Mouse (Mus musculus): Measurements from ENCODE around the gene Lrch3.
"Not testable (repeated sequence)": the region's sequence is repeated elsewhere in the genome, so short reads cannot be mapped to it uniquely, and the experiment has no call there.

The Lrch3 gene

DNA sequence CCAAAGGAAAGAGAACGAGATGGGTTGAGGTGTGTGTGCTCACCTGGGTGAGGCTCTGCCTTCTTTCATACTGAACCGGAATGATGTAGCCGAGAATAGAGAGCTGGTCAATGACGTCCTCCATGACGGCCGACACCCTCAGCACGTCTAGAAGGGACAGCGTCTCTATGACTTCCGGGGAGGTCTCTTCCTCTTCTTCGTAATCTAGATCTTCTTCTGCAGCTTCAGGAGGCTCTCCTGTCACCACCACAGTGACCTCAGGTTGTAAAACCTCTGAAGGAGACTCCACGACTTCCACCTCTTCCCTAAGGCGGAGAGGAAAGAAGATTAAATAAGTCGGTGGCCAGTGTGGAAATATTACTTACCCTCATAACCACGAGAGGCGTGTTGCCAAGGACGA is 135.9 kb downstream of the Lrch3 start:
- no peak for DNase-seq (ENCODE audit: extremely low read depth, low read depth, low spot score)

DNA sequence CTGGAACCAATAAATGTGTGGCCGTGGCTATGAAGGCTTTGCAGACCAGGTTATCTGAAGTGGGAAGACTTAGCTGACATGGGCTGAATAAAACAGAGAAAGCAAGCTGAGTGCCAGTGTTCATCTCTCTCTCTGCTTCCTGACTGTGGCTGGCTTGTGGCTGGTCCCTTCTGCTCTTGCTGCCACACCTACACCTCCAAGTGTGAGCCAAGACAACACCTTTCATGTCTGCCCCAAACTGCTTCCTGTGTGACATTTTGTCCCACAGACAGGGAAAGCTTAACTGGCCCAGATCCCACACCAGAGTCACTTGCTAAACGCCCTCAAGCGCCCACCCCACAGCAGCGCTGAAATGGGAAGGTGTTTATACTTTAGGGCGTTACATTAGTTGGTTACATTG is 139.2 kb downstream of the Lrch3 start:
- no peak for DNase-seq (ENCODE audit: extremely low read depth, low read depth, low spot score)

DNA sequence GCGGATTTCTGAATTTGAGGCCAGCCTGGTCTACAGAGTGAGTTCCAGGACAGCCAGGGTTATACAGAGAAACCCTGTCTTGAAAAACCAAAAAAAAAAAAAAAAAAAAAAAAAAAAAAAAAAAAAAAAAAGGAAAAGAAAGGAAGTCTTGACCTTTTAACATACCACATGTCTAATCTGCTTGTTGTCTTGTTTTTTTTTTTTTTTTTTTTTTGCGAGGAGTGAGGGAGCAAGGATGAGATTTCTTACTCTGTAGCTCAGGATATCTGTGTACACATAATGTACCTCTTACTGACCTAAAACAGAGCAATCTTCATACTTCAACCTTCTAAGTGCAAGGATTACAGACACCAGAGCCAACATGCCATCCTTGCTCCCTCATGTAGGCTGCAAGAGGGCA is 141.0 kb downstream of the Lrch3 start:
- DNase-seq (ENCODE audit: extremely low read depth, low read depth, low spot score) = not testable (repeated sequence)

DNA sequence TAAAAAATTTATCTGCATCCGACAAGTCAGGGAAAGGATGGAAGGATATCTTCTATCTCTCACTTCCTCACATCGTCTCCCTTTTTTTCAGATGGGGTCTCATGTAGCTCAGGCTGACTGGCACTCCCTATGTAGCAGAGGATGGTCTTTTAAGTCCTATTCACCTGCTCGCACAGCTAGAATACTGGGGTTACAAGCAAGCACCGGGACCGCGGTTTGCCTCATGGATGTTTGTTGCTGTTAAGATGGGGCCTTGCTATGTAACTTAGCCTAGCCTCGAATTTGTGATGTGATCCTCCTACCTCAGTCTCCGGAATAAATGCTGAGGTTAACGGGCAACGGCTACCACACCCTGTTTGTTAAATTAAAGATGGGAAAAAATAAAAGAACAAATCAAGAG is 141.8 kb downstream of the Lrch3 start:
- DNase-seq (ENCODE audit: extremely low read depth, low read depth, low spot score) = no peak

DNA sequence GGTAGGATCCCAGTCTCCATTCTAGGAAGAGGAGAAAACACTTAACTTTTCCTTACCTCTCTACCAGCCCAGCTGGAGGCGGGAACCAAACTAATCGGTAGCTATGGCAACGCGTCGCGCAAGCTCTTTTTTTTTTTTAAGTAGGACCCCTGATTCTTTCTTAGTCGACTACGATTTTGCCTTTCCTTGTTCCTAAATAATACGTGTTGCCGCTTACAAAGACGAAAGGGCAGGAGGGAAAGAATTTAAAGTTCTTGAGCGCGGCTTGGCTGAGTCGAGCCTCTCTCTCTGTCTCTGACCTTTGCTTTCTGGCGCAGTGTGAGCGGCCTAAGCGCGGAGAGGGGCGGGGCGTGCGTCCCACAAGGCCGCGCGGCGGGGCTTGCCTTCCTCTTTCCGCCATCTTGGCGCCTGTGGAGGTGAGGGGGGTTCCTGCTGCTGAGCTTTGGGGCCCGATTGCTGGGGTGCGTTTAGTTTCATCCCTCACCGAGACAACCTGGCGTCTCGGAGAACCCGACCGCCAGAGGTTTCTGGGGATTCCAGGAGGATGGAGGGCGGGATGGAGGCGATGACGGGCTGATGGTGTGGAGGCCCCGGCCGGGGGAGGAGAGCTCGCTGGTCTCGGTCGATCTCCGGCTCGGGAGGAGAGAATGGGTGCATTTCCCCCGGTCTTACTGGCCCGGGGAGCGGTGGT is 142.3 kb downstream of the Lrch3 start, which contains the start of the genes Iqcg and Rpl35a:
Gene Iqcg, minus strand, starts transcription at position 124 of the 691 bp plus-strand sequence.
Gene Rpl35a, plus strand, starts transcription at position 359 of the 691 bp plus-strand sequence.
- no peak for DNase-seq (ENCODE audit: extremely low read depth, low read depth, low spot score)

DNA sequence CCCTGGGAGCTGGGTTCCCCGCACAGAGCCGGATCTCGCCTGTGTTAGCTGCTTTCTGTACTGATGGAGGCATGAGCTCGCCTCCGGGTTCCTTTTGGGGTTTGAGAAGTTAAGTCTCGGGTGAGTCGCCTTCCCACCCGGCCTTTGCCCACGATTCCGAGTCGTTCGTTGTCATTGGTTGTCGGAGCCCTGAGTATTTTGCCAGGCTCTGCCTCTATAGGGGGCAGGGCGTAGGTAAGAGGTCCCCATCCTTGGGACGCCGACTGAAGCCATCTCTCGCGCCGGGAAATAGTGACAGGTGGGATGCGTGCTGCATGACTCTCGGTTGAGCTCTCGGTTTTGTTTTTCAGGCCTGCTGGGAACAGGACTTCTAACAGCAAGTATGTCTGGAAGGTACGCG is 142.9 kb downstream of the Lrch3 start:
- DNase-seq (ENCODE audit: extremely low read depth, low read depth, low spot score) = no peak

DNA sequence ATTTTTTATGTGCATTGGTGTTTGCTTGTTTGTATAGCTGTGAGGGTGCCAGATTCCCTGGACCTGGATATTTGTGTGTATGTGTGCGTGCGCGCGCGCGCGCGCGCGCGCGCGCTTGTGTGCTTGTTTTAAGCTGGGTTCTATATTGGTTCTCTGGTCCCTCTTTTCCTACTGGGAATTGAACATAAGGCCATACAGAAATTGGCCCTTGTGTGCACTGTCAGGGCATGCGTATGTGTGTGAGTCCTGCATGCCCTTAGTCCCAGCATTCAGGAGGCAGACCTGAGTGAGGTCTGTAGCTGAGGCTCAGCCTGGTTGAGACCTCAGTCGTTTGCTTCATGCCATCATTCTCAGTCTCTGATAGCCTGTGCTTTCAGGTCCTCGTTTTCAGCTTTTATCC is 144.1 kb downstream of the Lrch3 start:
- DNase-seq (ENCODE audit: extremely low read depth, low read depth, low spot score) = no peak

DNA sequence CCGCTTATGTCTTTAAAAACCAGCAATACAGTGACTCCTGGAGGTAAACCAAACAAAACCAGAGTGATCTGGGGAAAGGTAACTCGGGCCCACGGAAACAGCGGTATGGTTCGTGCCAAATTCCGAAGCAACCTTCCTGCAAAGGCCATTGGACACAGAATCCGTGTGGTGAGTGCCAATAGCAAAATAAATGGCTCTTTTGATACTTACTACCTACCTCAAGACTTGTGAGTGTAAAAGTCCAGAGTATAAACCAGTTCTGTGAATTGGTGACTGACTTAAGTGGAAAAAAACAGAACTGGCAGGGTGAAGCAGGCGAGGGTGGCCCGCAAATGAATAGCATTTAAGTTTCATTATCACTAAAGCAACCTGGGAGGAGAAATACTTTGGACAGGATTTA is 144.8 kb downstream of the Lrch3 start:
- not testable (repeated sequence) for DNase-seq (ENCODE audit: extremely low read depth, low read depth, low spot score)

DNA sequence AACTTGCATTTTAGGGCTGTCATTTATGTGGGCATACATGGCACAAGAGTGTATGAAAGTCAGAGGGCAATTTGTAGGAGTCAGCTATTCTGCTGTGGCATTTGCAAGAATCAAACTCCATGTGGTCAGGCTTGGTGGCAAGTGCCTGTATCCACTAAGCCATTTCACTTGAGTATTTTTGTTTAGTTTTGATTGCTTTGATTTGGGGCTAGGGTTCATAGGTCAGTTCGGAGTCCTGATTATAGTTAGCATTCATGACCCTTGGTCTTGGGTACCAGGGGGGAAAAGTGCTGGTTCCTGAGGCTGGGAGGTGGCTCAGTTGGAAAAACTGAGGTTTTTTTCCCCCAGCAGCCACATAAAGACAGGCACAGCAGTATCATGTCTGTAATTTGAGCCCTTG is 145.6 kb downstream of the Lrch3 start:
- no peak for DNase-seq (ENCODE audit: extremely low read depth, low read depth, low spot score)

DNA sequence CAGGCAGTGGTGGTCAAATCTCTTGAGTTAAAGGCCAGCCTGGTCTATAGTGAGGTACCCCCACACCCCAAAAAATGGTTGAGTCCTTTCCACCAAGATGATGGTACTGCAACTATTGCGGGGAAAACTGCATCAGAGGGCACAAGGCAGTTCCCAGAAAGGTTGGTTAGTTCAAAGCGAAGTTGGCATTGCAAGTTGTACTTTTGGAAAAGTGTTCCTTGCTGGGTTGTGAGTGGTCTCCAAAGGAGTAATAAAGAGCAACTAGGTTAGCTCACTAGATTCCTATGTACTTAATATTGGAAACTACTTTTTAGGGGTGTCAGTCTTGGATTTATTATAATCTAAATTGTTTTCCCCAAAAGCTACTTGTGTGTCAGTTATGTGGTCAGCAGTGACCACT is 147.0 kb downstream of the Lrch3 start:
- DNase-seq (ENCODE audit: extremely low read depth, low read depth, low spot score) = no peak

DNA sequence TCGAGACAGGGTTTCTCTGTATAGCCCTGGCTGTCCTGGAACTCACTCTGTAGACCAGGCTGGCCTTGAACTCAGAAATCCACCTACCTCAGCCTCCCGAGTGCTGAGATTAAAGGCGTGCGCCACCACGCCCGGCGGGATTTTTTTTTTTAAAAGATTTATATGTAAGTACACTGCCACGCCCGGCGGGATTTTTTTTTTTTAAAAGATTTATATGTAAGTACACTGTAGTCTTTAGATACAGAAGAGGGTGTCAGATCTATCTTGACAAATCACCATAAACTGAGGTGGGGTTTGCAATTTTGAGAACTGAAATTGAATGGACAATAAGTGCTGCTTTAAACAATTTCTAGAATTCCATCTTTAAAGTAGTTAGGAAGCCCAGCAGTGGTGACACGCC is 147.5 kb downstream of the Lrch3 start:
- no peak for DNase-seq (ENCODE audit: extremely low read depth, low read depth, low spot score)

DNA sequence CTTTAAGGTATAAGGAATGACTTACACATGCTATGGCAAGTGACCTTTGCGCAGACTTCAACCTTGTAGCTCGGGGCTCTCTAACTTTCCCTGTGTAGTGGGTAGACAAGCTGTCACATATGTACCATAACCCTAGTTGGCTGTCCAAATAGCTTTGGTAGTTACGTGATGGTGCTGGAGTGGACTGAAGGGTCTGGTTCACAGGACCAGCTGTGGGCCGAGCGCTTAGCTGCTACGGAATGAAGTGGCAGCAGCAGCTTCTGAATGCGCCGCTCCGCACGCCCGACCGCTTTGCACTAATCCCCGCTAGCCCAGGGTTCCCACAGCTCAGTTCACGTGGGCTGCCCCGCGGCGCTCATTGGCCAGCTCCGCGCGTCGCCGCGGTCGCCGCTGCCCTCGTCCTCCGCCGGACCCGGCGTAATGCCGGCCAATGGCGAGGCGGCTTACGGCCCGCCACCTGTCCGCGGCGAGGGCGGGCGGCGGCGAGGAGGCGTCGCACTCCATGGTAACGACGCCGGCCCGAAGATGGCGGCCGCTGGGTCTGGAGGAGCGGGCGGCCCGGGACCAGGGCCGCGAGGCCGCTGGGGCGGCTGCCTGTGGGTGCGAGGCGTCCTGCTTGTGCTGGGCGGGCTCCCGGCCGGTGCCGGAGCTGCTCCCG is 148.3 kb downstream of the Lrch3 start, which contains the start of gene Lmln:
Gene Lmln, plus strand, starts transcription at position 498 of the 658 bp plus-strand sequence.
- no peak for DNase-seq (ENCODE audit: extremely low read depth, low read depth, low spot score)

DNA sequence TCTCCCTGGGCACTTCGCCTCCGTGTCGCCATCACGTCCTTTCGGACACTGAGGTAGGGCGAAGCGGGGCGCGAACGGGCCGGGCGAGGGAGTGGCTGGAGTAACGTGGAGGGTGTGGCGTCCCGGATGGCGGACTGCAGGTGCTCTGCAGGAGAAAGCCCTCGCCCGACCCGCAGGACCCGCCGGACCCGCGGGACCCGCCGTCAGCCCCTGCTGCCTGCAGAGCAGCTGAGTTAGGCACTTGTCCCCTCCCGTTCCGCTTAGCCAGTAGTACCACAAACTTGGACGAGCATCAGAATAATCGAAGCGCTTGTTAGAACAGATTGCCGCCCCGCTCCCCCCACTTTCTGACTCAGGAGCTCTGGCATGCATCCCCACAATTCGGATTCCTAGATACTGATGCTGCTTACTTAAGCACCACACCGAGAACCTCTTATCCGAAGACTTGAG is 148.8 kb downstream of the Lrch3 start:
- no peak for DNase-seq (ENCODE audit: extremely low read depth, low read depth, low spot score)

DNA sequence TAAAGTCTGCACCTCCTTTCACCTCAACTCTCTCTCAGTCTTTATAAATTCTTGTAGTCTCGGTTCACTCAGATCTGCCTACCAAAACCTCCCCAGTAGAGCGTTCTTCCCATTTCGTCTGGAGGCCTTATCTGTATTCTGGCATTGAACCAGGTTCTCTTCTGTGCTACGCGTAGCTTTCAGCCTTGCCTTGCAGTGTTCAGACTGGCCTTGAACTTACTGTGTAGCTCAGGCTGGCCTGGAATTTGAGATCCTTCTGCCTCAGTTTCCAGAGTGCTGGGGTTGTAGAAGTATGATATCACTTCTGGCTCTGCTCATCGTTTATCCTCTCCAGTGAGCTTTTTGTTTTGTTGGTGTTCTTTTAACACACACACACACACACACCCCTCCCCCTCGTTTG is 149.4 kb downstream of the Lrch3 start:
- DNase-seq (ENCODE audit: extremely low read depth, low read depth, low spot score) = no peak

DNA sequence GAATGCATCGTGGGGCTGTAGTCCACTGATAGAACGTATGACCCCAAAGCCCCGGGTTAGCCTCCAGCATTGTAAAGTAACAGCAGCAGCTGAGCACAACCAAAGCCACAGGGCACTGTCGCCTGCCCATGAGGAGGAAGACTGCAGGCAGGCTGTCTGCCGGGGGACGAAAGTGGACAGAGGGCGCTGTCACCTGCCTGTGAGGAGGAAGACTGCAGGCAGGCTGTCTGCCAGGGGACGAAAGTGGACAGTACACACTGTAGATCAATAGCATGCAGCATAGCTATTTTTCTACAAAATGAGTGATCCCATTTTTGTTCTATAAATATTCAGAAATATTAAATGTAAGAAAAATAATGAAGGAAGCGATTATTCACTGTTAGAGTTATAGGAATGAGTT is 150.7 kb downstream of the Lrch3 start:
- DNase-seq (ENCODE audit: extremely low read depth, low read depth, low spot score) = no peak

Measured in fat pad, adult 2 months (tissue).